Mouse (Mus musculus) MEL (cell line): Measurements from ENCODE around the gene Ptcra. TPM values are rescaled to one million over a fixed set of nuclear protein-coding genes. Genes with fewer than 3 reads are reported as not detected.

Experiments used
- DNase-seq: peaks from one replicate; pipeline ENCODE4 v3.0.0; 2011; ENCODE audit warnings: low read depth, low spot score
- H3K27ac ChIP-seq: 2 replicates; pipeline ENCODE4 v1.5.1; 2012; ENCODE audit warnings: low read depth, mild to moderate bottlenecking, control low read depth, low read length, moderate library complexity; ENCODE audit not compliant: control insufficient read depth
- H3K27me3 ChIP-seq, 2 experiments: fragments of 150-350 bp in 1 of 2; sonication (generic) in 1 of 2; 2 replicates each; pipeline ENCODE4 v1.6.1; 2012; ENCODE audit warnings: low read length in 2 of 2, mild to moderate bottlenecking in 2 of 2, improper control_type of control experiment in 1 of 2, moderate library complexity in 1 of 2; ENCODE audit not compliant: insufficient read depth in 2 of 2, control insufficient read depth in 1 of 2
- H3K36me3 ChIP-seq, 2 experiments: 2 replicates each; pipeline ENCODE4 v1.6.1; 2012 to 2014; ENCODE audit warnings: low read length in 2 of 2, improper control_type of control experiment in 1 of 2, inconsistent platforms in 1 of 2, mild to moderate bottlenecking in 1 of 2; ENCODE audit not compliant: insufficient read depth in 2 of 2, control insufficient read depth in 1 of 2
- H3K4me1 ChIP-seq, 2 experiments: fragments of 150-350 bp in 1 of 2; sonication (generic) in 1 of 2; 2 replicates each; pipeline ENCODE4 v1.6.1; 2012; ENCODE audit warnings: low read length in 2 of 2, improper control_type of control experiment in 1 of 2, mild to moderate bottlenecking in 1 of 2; ENCODE audit not compliant: insufficient read depth in 2 of 2, control insufficient read depth in 1 of 2
- H3K4me3 ChIP-seq, 2 experiments: fragments of 150-350 bp in 1 of 2; sonication (generic) in 1 of 2; 2 replicates each; pipeline ENCODE4 v1.5.1; 2012; ENCODE audit warnings: low read depth in 2 of 2, low read length in 2 of 2, mild to moderate bottlenecking in 2 of 2, moderate library complexity in 2 of 2, control low read depth in 1 of 2, improper control_type of control experiment in 1 of 2; ENCODE audit not compliant: control insufficient read depth in 1 of 2, insufficient read depth in 1 of 2
- H3K79me2 ChIP-seq: 2 replicates; pipeline ENCODE4 v1.6.1; 2012; ENCODE audit warnings: mild to moderate bottlenecking, low read length, moderate library complexity; ENCODE audit not compliant: control insufficient read depth, poor library complexity, insufficient read depth
- H3K9ac ChIP-seq: 2 replicates; pipeline ENCODE4 v1.6.1; 2012; ENCODE audit warnings: low read depth, mild to moderate bottlenecking, control low read depth, low read length, moderate library complexity; ENCODE audit not compliant: control insufficient read depth, poor library complexity, severe bottlenecking
- H3K9me3 ChIP-seq: fragments of 150-350 bp; sonication (generic); replicated peaks from 2 replicates; pipeline ENCODE4 v1.6.1; 2012; ENCODE audit warnings: mild to moderate bottlenecking, low read length, improper control_type of control experiment, moderate library complexity; ENCODE audit not compliant: insufficient read depth
- BHLHE40 ChIP-seq: IDR thresholded peaks from 2 replicates; pipeline ENCODE4 v1.6.1; 2012; ENCODE audit warnings: low read depth, mild to moderate bottlenecking, inconsistent platforms, low read length, improper control_type of control experiment, borderline replicate concordance
- CHD1 ChIP-seq: IDR thresholded peaks from 2 replicates; pipeline ENCODE4 v1.6.1; 2012; ENCODE audit warnings: low read depth, mild to moderate bottlenecking, inconsistent platforms, low read length, improper control_type of control experiment
- CHD2 ChIP-seq: IDR thresholded peaks from 2 replicates; pipeline ENCODE4 v1.6.1; 2011; ENCODE audit warnings: low read length, improper control_type of control experiment
- CTCF ChIP-seq, 3 experiments: IDR thresholded peaks in 2 of 3; conservative IDR thresholded peaks in 1 of 3; 2 replicates each; pipeline ENCODE4 v1.5.1; 2011 to 2012; ENCODE audit warnings: low read length in 3 of 3, low read depth in 2 of 3, mild to moderate bottlenecking in 2 of 3, improper control_type of control experiment in 1 of 3, inconsistent platforms in 1 of 3, mixed read lengths in 1 of 3, moderate library complexity in 1 of 3; ENCODE audit not compliant: control insufficient read depth in 1 of 3, insufficient read depth in 1 of 3, poor library complexity in 1 of 3, severe bottlenecking in 1 of 3
- E2F4 ChIP-seq: IDR thresholded peaks from 2 replicates; pipeline ENCODE4 v1.6.1; 2011; ENCODE audit warnings: low read depth, low read length, improper control_type of control experiment, borderline replicate concordance
- ELF1 ChIP-seq: IDR thresholded peaks from 2 replicates; pipeline ENCODE4 v1.6.1; 2014; ENCODE audit warnings: low read depth, mild to moderate bottlenecking, inconsistent platforms, low read length, improper control_type of control experiment, moderate library complexity
- EP300 ChIP-seq, 2 experiments: IDR thresholded peaks; 2 replicates each; pipeline ENCODE4 v1.6.1; 2011; ENCODE audit warnings: improper control_type of control experiment in 2 of 2, low read length in 2 of 2, low read depth in 1 of 2, mild to moderate bottlenecking in 1 of 2
- ETS1 ChIP-seq: IDR thresholded peaks from 2 replicates; pipeline ENCODE4 v1.6.1; 2012; ENCODE audit warnings: low read depth, mild to moderate bottlenecking, inconsistent platforms, low read length, improper control_type of control experiment, moderate library complexity
- GABPA ChIP-seq: IDR thresholded peaks from 2 replicates; pipeline ENCODE4 v1.6.1; 2012; ENCODE audit warnings: low read depth, mild to moderate bottlenecking, inconsistent platforms, low read length, improper control_type of control experiment, moderate library complexity
- GATA1 ChIP-seq: IDR thresholded peaks from 2 replicates; pipeline ENCODE4 v1.6.1; 2011; ENCODE audit warnings: low read depth, low read length, improper control_type of control experiment
- HCFC1 ChIP-seq: IDR thresholded peaks from 2 replicates; pipeline ENCODE4 v1.6.1; 2012; ENCODE audit warnings: low read depth, mild to moderate bottlenecking, inconsistent platforms, low read length, improper control_type of control experiment, moderate library complexity
- JUND ChIP-seq: IDR thresholded peaks from 2 replicates; pipeline ENCODE4 v1.6.1; 2011; ENCODE audit warnings: low read depth, mild to moderate bottlenecking, improper control_type of control experiment, low read length
- MAFK ChIP-seq: IDR thresholded peaks from 2 replicates; pipeline ENCODE4 v1.6.1; 2011; ENCODE audit warnings: low read depth, mild to moderate bottlenecking, low read length, improper control_type of control experiment, borderline replicate concordance
- MAX ChIP-seq: IDR thresholded peaks from 2 replicates; pipeline ENCODE4 v1.6.1; 2011; ENCODE audit warnings: low read length, improper control_type of control experiment
- MAZ ChIP-seq: IDR thresholded peaks from 2 replicates; pipeline ENCODE4 v1.6.1; 2012; ENCODE audit warnings: low read depth, mild to moderate bottlenecking, inconsistent platforms, low read length, improper control_type of control experiment
- MEF2A ChIP-seq: IDR thresholded peaks from 2 replicates; pipeline ENCODE4 v1.6.1; 2014; ENCODE audit warnings: low read depth, mild to moderate bottlenecking, inconsistent platforms, low read length, improper control_type of control experiment; ENCODE audit not compliant: poor library complexity, insufficient replicate concordance, severe bottlenecking; ENCODE audit errors: extremely low read depth
- MXI1 ChIP-seq: IDR thresholded peaks from 2 replicates; pipeline ENCODE4 v1.6.1; 2011; ENCODE audit warnings: mild to moderate bottlenecking, low read depth, low read length, improper control_type of control experiment
- MYC ChIP-seq: IDR thresholded peaks from 2 replicates; pipeline ENCODE4 v1.6.1; 2011; ENCODE audit warnings: low read depth, mild to moderate bottlenecking, low read length, improper control_type of control experiment, moderate library complexity
- NELFE ChIP-seq: IDR thresholded peaks from 2 replicates; pipeline ENCODE4 v1.6.1; 2011; ENCODE audit warnings: low read depth, low read length, improper control_type of control experiment
- NRF1 ChIP-seq: IDR thresholded peaks from 2 replicates; pipeline ENCODE4 v1.6.1; 2014; ENCODE audit warnings: low read depth, mild to moderate bottlenecking, inconsistent platforms, low read length, improper control_type of control experiment, moderate library complexity; ENCODE audit not compliant: poor library complexity, insufficient read depth, severe bottlenecking
- POLR2AphosphoS2 ChIP-seq: IDR thresholded peaks from 2 replicates; pipeline ENCODE4 v1.6.1; 2011; ENCODE audit warnings: low read length, improper control_type of control experiment
- RAD21 ChIP-seq: IDR thresholded peaks from 2 replicates; pipeline ENCODE4 v1.6.1; 2011; ENCODE audit warnings: mild to moderate bottlenecking, low read depth, low read length, improper control_type of control experiment
- RCOR1 ChIP-seq: IDR thresholded peaks from 2 replicates; pipeline ENCODE4 v1.6.1; 2012; ENCODE audit warnings: low read depth, mild to moderate bottlenecking, inconsistent platforms, low read length, improper control_type of control experiment
- SIN3A ChIP-seq: IDR thresholded peaks from 2 replicates; pipeline ENCODE4 v1.6.1; 2012; ENCODE audit warnings: low read length, improper control_type of control experiment, inconsistent platforms
- SMC3 ChIP-seq: IDR thresholded peaks from 2 replicates; pipeline ENCODE4 v1.6.1; 2011; ENCODE audit warnings: low read depth, low read length, improper control_type of control experiment
- TAL1 ChIP-seq: IDR thresholded peaks from 2 replicates; pipeline ENCODE4 v1.6.1; 2012; ENCODE audit warnings: mild to moderate bottlenecking, inconsistent platforms, low read length, moderate library complexity, mixed read lengths
- TBP ChIP-seq: IDR thresholded peaks from 2 replicates; pipeline ENCODE4 v1.8.0; 2011; ENCODE audit warnings: low read depth, low read length, improper control_type of control experiment
- TCF12 ChIP-seq: IDR thresholded peaks from 2 replicates; pipeline ENCODE4 v1.6.1; 2014; ENCODE audit warnings: low read depth, mild to moderate bottlenecking, inconsistent platforms, low read length, improper control_type of control experiment, moderate library complexity
- UBTF ChIP-seq: IDR thresholded peaks from 2 replicates; pipeline ENCODE4 v1.6.1; 2012; ENCODE audit warnings: low read depth, mild to moderate bottlenecking, inconsistent platforms, low read length, improper control_type of control experiment, moderate library complexity, borderline replicate concordance; ENCODE audit not compliant: insufficient read depth
- USF1 ChIP-seq: IDR thresholded peaks from 2 replicates; pipeline ENCODE4 v1.6.1; 2014; ENCODE audit warnings: low read depth, mild to moderate bottlenecking, inconsistent platforms, low read length, improper control_type of control experiment, moderate library complexity
- USF2 ChIP-seq, 2 experiments: IDR thresholded peaks; 2 replicates each; pipeline ENCODE4 v1.6.1; 2011 to 2012; ENCODE audit warnings: improper control_type of control experiment in 2 of 2, low read length in 2 of 2, borderline replicate concordance in 1 of 2, inconsistent platforms in 1 of 2, low read depth in 1 of 2, mild to moderate bottlenecking in 1 of 2; ENCODE audit not compliant: insufficient read depth in 1 of 2
- ZC3H11A ChIP-seq: IDR thresholded peaks from 2 replicates; pipeline ENCODE4 v1.6.1; 2012; ENCODE audit warnings: low read depth, mild to moderate bottlenecking, inconsistent platforms, low read length, improper control_type of control experiment
- ZKSCAN1 ChIP-seq: IDR thresholded peaks from 2 replicates; pipeline ENCODE4 v1.6.1; 2012; ENCODE audit warnings: low read depth, mild to moderate bottlenecking, inconsistent platforms, low read length, improper control_type of control experiment, moderate library complexity
- ZMIZ1 ChIP-seq: IDR thresholded peaks from 2 replicates; pipeline ENCODE4 v1.6.1; 2012; ENCODE audit warnings: low read depth, mild to moderate bottlenecking, inconsistent platforms, low read length, improper control_type of control experiment, moderate library complexity
- ZNF384 ChIP-seq: IDR thresholded peaks from 2 replicates; pipeline ENCODE4 v1.6.1; 2012; ENCODE audit warnings: low read depth, mild to moderate bottlenecking, inconsistent platforms, low read length, improper control_type of control experiment
- polyA plus RNA-seq, 2 experiments: library from polyadenylated mRNA; stranded (reverse) in 1 of 2; unstranded in 1 of 2; fragments of >175 nt in 1 of 2; fragments of >200 nt in 1 of 2; gene quantifications; 2 replicates each; pipeline versions ENCODE4 v1.2.1 to v1.2.4; 2012; ENCODE audit warnings: low replicate concordance in 2 of 2, low read depth in 1 of 2; ENCODE audit not compliant: insufficient read length in 2 of 2, insufficient read depth in 1 of 2, missing spikeins in 1 of 2
- total RNA-seq: library from RNA; depleted of rRNA; stranded (reverse); fragments of 300-350 nt; gene quantifications from 2 replicates; pipeline ENCODE4 v1.2.3, GENCODE M21; 2012

Ptcra gene
- total and polyA plus RNA-seq, 3 experiments, result 1.7 to 1.8 TPM; not detected in 1

GRCm38 (mm10) chr17:46773278-46774130 is 10.0 kb upstream of the Ptcra start:
- Histone ChIP-seq H3K27ac (peak overlapping the region; percentile 90), H3K79me2 (peaks cover 10% of the 10 kb centered on the region), H3K9ac (peak overlapping the region; percentile 96), H3K9me3 (no peaks in the 10 kb centered on the region), H3K4me1 (peaks cover 0 to 7% of the 10 kb centered on the region in 2 experiments; a peak in 1 of 4 replicates), H3K4me3 (peak overlapping the region; percentile 69 to 91), H3K36me3 (no peaks in the 10 kb centered on the region; a peak in 1 of 4 replicates), H3K27me3 (no peaks in the 10 kb centered on the region)
- peak; percentile 73 for DNase-seq
- TF ChIP-seq CTCF (IDR thresholded peaks at IDR 0.05 in 2 of 3, conservative IDR thresholded peaks at IDR 0.05 in 1 of 3; ENCODE audit: control insufficient read depth in 1 of 3, insufficient read depth in 1 of 3, low read depth in 2 of 3, low read length in 3 of 3, poor library complexity in 1 of 3, severe bottlenecking in 1 of 3) (peak in 1 of 3 experiments; percentile 54; a peak in 3 of 6 replicates), RCOR1 (no peak), ZMIZ1 (peak; percentile 66), SMC3 (no peak), TBP (no peak; the same call in 1 of the 2 replicates), TCF12 (no peak), ELF1 (no peak), UBTF (no peak), USF1 (no peak), POLR2AphosphoS2 (peak; percentile 93), MAFK (no peak), GATA1 (0 out of 2 replicates have a peak, but pooled peaks have one; percentile 13), EP300 (IDR thresholded peaks at IDR 0.05; ENCODE audit: low read depth in 1 of 2, low read length in 2 of 2) (no peak), E2F4 (no peak), MAZ (no peak), MAX (no peak), TAL1 (no peak), NRF1 (no peak), GABPA (no peak), CHD2 (0 out of 2 replicates have a peak, but pooled peaks have one; percentile 20), BHLHE40 (0 out of 2 replicates have a peak, but pooled peaks have one; percentile 4), HCFC1 (0 out of 2 replicates have a peak, but pooled peaks have one; percentile 31), ZC3H11A (no peak), SIN3A (0 out of 2 replicates have a peak, but pooled peaks have one; percentile 53), NELFE (no peak), JUND (no peak), RAD21 (peak; percentile 10), ETS1 (no peak), USF2 (IDR thresholded peaks at IDR 0.05; ENCODE audit: borderline replicate concordance in 1 of 2, insufficient read depth in 1 of 2, low read depth in 1 of 2, low read length in 2 of 2) (no peak), ZNF384 (no peak), MXI1 (peak; percentile 3; the same call in 1 of the 2 replicates), MEF2A (no peak), ZKSCAN1 (no peak; the same call in 1 of the 2 replicates), MYC (0 out of 2 replicates have a peak, but pooled peaks have one; percentile 22), CHD1 (no peak)
